Mouse (Mus musculus): Measurements from ENCODE around the gene Fam167b. TPM values are rescaled to one million over a fixed set of nuclear protein-coding genes. Genes with fewer than 3 reads are reported as not detected.
"Not testable (repeated sequence)": the region's sequence is repeated elsewhere in the genome, so short reads cannot be mapped to it uniquely, and the experiment has no call there.

Fam167b gene
- polyA plus RNA-seq, 1 experiment from 2014 or later = 0.58 TPM

GRCm38 (mm10) chr4:129541868-129542591, 36.3 kb downstream of the Fam167b start:
- ATAC-seq = peak; percentile 57
- WGBS = under 1% methylated on average over 30 of the region's 30 CpGs

GRCm38 (mm10) chr4:129540012-129540411, 38.3 kb downstream of the Fam167b start:
- ATAC-seq = no peak
- Histone ChIP-seq H3K36me3 (ENCODE audit: control insufficient read depth, insufficient read depth, low read length) (no peaks in the 10 kb centered on the region), H3K4me1 (ENCODE audit: control insufficient read depth, insufficient read depth, low read depth, low read length) (peaks cover 8% of the 10 kb centered on the region), H3K9ac (ENCODE audit: low read depth, low read length) (no peak overlapping the region), H3K4me2 (ENCODE audit: low read length) (no peak overlapping the region), H3K4me3 (ENCODE audit: low read length) (no peak overlapping the region), H3K27ac (ENCODE audit: low read depth, low read length) (no peak overlapping the region), H3K27me3 (replicated peaks; ENCODE audit: control insufficient read depth, insufficient read depth, low read length) (no peaks in the 10 kb centered on the region), H3K9me3 (ENCODE audit: control insufficient read depth, low read length) (no peaks in the 10 kb centered on the region)
- WGBS = 84% methylated on average over 6 of the region's 6 CpGs

More at GRCm38 (mm10) chr4:129541868-129542591, 36.3 kb downstream of the Fam167b start:
- no peaks in the 10 kb centered on the region for H3K27me3 ChIP-seq (replicated peaks; ENCODE audit: control insufficient read depth, insufficient read depth, low read length)
- peaks cover 8% of the 10 kb centered on the region for H3K4me1 ChIP-seq (ENCODE audit: control insufficient read depth, insufficient read depth, low read depth, low read length)
- no peaks in the 10 kb centered on the region for H3K36me3 ChIP-seq (ENCODE audit: control insufficient read depth, insufficient read depth, low read length)
- peak overlapping the region; percentile 74 for H3K9ac ChIP-seq (ENCODE audit: low read depth, low read length)
- H3K4me3 ChIP-seq (ENCODE audit: low read length) = peak overlapping the region; percentile 57
- H3K27ac ChIP-seq (ENCODE audit: low read depth, low read length) = peak overlapping the region; percentile 63
- peak overlapping the region; percentile 65 for H3K4me2 ChIP-seq (ENCODE audit: low read length)
- no peaks in the 10 kb centered on the region for H3K9me3 ChIP-seq (ENCODE audit: control insufficient read depth, low read length)

GRCm38 (mm10) chr4:129528901-129529300, 49.4 kb downstream of the Fam167b start:
- not testable (repeated sequence) for ATAC-seq; H3K27ac ChIP-seq (ENCODE audit: low read depth, low read length); H3K4me1 ChIP-seq (ENCODE audit: control insufficient read depth, insufficient read depth, low read depth, low read length); H3K9ac ChIP-seq (ENCODE audit: low read depth, low read length); H3K9me3 ChIP-seq (ENCODE audit: control insufficient read depth, low read length); H3K4me2 ChIP-seq (ENCODE audit: low read length); H3K4me3 ChIP-seq (ENCODE audit: low read length); H3K27me3 ChIP-seq (replicated peaks; ENCODE audit: control insufficient read depth, insufficient read depth, low read length)
- WGBS = 96% methylated on average over 5 of the region's 6 CpGs
- peaks cover 18% of the 10 kb centered on the region for H3K36me3 ChIP-seq (ENCODE audit: control insufficient read depth, insufficient read depth, low read length)

Small RNAs within 50 kb of the gene (microRNA-seq; reads per million reads assigned to microRNA genes)
- not detected for gene Mir8119

Other genes starting within 250 kb of the Fam167b start
- 238 and 242 TPM in 2 replicates for gene Rbbp4, start 243.2 kb downstream of the Fam167b start, polyA plus RNA-seq (2015; fragmentation: Nextera tagmentation; extraction: Ambion mirVana)
- 15.1 and 21.3 TPM in 2 replicates for gene Zbtb8os, start 242.9 kb downstream of the Fam167b start, polyA plus RNA-seq (2015; fragmentation: Nextera tagmentation; extraction: Ambion mirVana)
- 21.7 and 22.0 TPM in 2 replicates for gene Zbtb8a, start 200.4 kb downstream of the Fam167b start, polyA plus RNA-seq (2015; fragmentation: Nextera tagmentation; extraction: Ambion mirVana)
- gene Zbtb8b, start 137.7 kb downstream of the Fam167b start, polyA plus RNA-seq (2015; fragmentation: Nextera tagmentation; extraction: Ambion mirVana) = 18.0 and 19.2 TPM in 2 replicates
- gene Bsdc1, start 117.0 kb downstream of the Fam167b start, polyA plus RNA-seq (2015; fragmentation: Nextera tagmentation; extraction: Ambion mirVana) = 34.6 and 37.4 TPM in 2 replicates
- gene Tssk3, start 87.5 kb downstream of the Fam167b start, polyA plus RNA-seq (2015; fragmentation: Nextera tagmentation; extraction: Ambion mirVana) = 0.72 and 0.79 TPM in 2 replicates
- gene Fam229a, start 87.4 kb downstream of the Fam167b start, polyA plus RNA-seq (2015; fragmentation: Nextera tagmentation; extraction: Ambion mirVana) = 0.81 and 1.4 TPM in 2 replicates
- gene Marcksl1, start 65.0 kb downstream of the Fam167b start, polyA plus RNA-seq (2015; fragmentation: Nextera tagmentation; extraction: Ambion mirVana) = 1,546 and 1,575 TPM in 2 replicates
- gene Hdac1, start 35.8 kb downstream of the Fam167b start, polyA plus RNA-seq (2015; fragmentation: Nextera tagmentation; extraction: Ambion mirVana) = 80.5 and 90.0 TPM in 2 replicates
- gene Lck, start 4.9 kb downstream of the Fam167b start, polyA plus RNA-seq (2015; fragmentation: Nextera tagmentation; extraction: Ambion mirVana) = 13.5 and 13.9 TPM in 2 replicates
- 216 and 223 TPM in 2 replicates for gene Eif3i, start 22.1 kb upstream of the Fam167b start, polyA plus RNA-seq (2015; fragmentation: Nextera tagmentation; extraction: Ambion mirVana)
- 185 and 190 TPM in 2 replicates for gene Tmem234, start 22.1 kb upstream of the Fam167b start, polyA plus RNA-seq (2015; fragmentation: Nextera tagmentation; extraction: Ambion mirVana)
- gene Dcdc2b, start 35.7 kb upstream of the Fam167b start, polyA plus RNA-seq (2015; fragmentation: Nextera tagmentation; extraction: Ambion mirVana) = 2.1 and 3.9 TPM in 2 replicates
- 27.6 and 33.4 TPM in 2 replicates for gene Iqcc, start 40.5 kb upstream of the Fam167b start, polyA plus RNA-seq (2015; fragmentation: Nextera tagmentation; extraction: Ambion mirVana)
- gene Ccdc28b, start 45.4 kb upstream of the Fam167b start, polyA plus RNA-seq (2015; fragmentation: Nextera tagmentation; extraction: Ambion mirVana) = 160 and 169 TPM in 2 replicates
- 39.7 and 46.0 TPM in 2 replicates for gene Txlna, start 62.5 kb upstream of the Fam167b start, polyA plus RNA-seq (2015; fragmentation: Nextera tagmentation; extraction: Ambion mirVana)
- 18.2 and 20.3 TPM in 2 replicates for gene Kpna6, start 94.2 kb upstream of the Fam167b start, polyA plus RNA-seq (2015; fragmentation: Nextera tagmentation; extraction: Ambion mirVana)
- gene Tmem39b, start 118.3 kb upstream of the Fam167b start, polyA plus RNA-seq (2015; fragmentation: Nextera tagmentation; extraction: Ambion mirVana) = 12.7 and 14.8 TPM in 2 replicates
- gene Khdrbs1, start 163.8 kb upstream of the Fam167b start, polyA plus RNA-seq (2015; fragmentation: Nextera tagmentation; extraction: Ambion mirVana) = 96.3 and 104 TPM in 2 replicates
- 217 and 224 TPM in 2 replicates for gene Ptp4a2, start 232.7 kb upstream of the Fam167b start, polyA plus RNA-seq (2015; fragmentation: Nextera tagmentation; extraction: Ambion mirVana)

All from hindbrain, embryonic 16.5 days (tissue).